Mouse (Mus musculus) neural tube, embryonic 11.5 days (tissue): ENCODE measurements at regions not wholly inside any gene's neighbourhood (a gene's known extent, or its start where the extent isn't known, plus 50 kb on each side); places are given as distances from the start of the nearest gene placed in this dataset.

ENCODE experiments used
- ATAC-seq: fragments of 200-750 bp; cut with Nextera tagmentation; 2 replicates; pipeline ENCODE4 v1.8.0; 2017; ENCODE audit warnings: moderate number of reproducible peaks, mild to moderate bottlenecking, moderate TSS enrichment, moderate library complexity; ENCODE audit not compliant: insufficient read depth, low FRiP score, low TSS enrichment
- DNase-seq: peaks from one replicate; pipeline ENCODE4 v3.0.0-alpha.2; 2015; ENCODE audit warnings: low spot score
- H3K27ac ChIP-seq: fragments of 300-500 bp; sonication (generic); 2 replicates; pipeline ENCODE4 v1.5.1; 2014; ENCODE audit warnings: low read depth, mild to moderate bottlenecking, low read length
- H3K27me3 ChIP-seq: fragments of 300-500 bp; sonication (generic); 2 replicates; pipeline ENCODE4 v1.6.1; 2014; ENCODE audit warnings: mild to moderate bottlenecking, low read length, mixed read lengths; ENCODE audit not compliant: control insufficient read depth, insufficient read depth
- H3K36me3 ChIP-seq: fragments of 300-500 bp; sonication (generic); 2 replicates; pipeline ENCODE4 v1.6.1; 2014; ENCODE audit warnings: mild to moderate bottlenecking, low read length, moderate library complexity, mixed read lengths; ENCODE audit not compliant: control insufficient read depth, insufficient read depth
- H3K4me1 ChIP-seq: fragments of 300-500 bp; sonication (generic); 2 replicates; pipeline ENCODE4 v1.6.1; 2014; ENCODE audit warnings: low read length, mixed read lengths; ENCODE audit not compliant: control insufficient read depth, insufficient read depth
- H3K4me2 ChIP-seq: fragments of 300-500 bp; sonication (generic); 2 replicates; pipeline ENCODE4 v1.6.1; 2014; ENCODE audit warnings: low read depth, mild to moderate bottlenecking, moderate library complexity
- H3K4me3 ChIP-seq: fragments of 300-500 bp; sonication (generic); 2 replicates; pipeline ENCODE4 v1.5.1; 2014; ENCODE audit warnings: low read depth, low read length
- H3K9ac ChIP-seq: fragments of 300-500 bp; sonication (generic); 2 replicates; pipeline ENCODE4 v1.6.1; 2014; ENCODE audit warnings: mild to moderate bottlenecking, low read length
- H3K9me3 ChIP-seq: fragments of 300-500 bp; sonication (generic); 2 replicates; pipeline ENCODE4 v1.6.1; 2016; ENCODE audit warnings: low read length; ENCODE audit not compliant: control insufficient read depth
- WGBS: fragments of 180-500 bp; shearing (Covaris S2); extraction: QIAGEN DNeasy Blood & Tissue Kit; methylation state at CpG from one replicate; pipeline ENCODE4 v1.1.7; 2014; 5-methylcytosine and 5-hydroxymethylcytosine counted together

GRCm38 (mm10) chr14:31910809-31911208 lies 80.4 kb upstream of the Ankrd28 start:
- H3K27ac ChIP-seq, result no peak overlapping the region
- DNase-seq (no peak), ATAC-seq (no peak)
- H3K27me3 ChIP-seq, result no peaks in the 10 kb centered on the region
- H3K4me1 ChIP-seq, result no peaks in the 10 kb centered on the region
- no peak overlapping the region for H3K9ac ChIP-seq
- H3K4me3 ChIP-seq, result no peak overlapping the region
- H3K9me3 ChIP-seq, result no peaks in the 10 kb centered on the region
- WGBS, result 92% methylated on average over 2 of the region's 2 CpGs
- no peaks in the 10 kb centered on the region for H3K36me3 ChIP-seq
- no peak overlapping the region for H3K4me2 ChIP-seq

GRCm38 (mm10) chr14:31918461-31918860 lies 88.0 kb upstream of the Ankrd28 start:
- 93% methylated on average over 4 of the region's 4 CpGs for WGBS
- Histone ChIP-seq H3K27ac (no peak overlapping the region), H3K4me1 (no peaks in the 10 kb centered on the region), H3K4me2 (no peak overlapping the region), H3K9ac (no peak overlapping the region), H3K36me3 (no peaks in the 10 kb centered on the region), H3K4me3 (no peak overlapping the region), H3K9me3 (no peaks in the 10 kb centered on the region; the same call in 1 of the 2 replicates), H3K27me3 (no peaks in the 10 kb centered on the region)
- no peak for ATAC-seq
- DNase-seq, result no peak

DNA sequence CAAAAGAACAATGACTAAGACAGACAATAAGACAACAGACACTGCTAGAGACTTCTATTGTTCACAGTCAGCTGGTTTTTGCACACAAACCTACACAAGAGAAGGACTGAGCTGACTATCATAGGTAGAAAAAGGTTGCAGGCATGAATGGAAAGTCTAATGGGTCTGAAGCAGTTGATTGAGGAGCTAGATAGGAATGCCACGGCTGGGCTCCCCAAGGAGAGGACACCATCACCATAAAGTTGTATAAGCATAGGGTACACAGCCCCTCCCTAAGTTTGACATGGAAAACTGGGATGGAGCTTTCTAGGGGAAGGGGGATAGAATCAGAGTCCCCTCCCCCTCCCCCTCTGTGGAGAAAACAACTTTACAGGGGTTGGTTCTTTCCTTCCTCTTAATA lies 88.5 kb upstream of the Ankrd28 start:
- no peaks in the 10 kb centered on the region; the same call in 1 of the 2 replicates for H3K9me3 ChIP-seq
- no peaks in the 10 kb centered on the region for H3K36me3 ChIP-seq
- 91% methylated on average over 1 of the region's 1 CpGs for WGBS
- no peak overlapping the region for H3K4me2 ChIP-seq
- no peaks in the 10 kb centered on the region for H3K4me1 ChIP-seq
- no peak overlapping the region for H3K4me3 ChIP-seq
- ATAC-seq (no peak), DNase-seq (no peak)
- H3K27ac ChIP-seq, result no peak overlapping the region
- H3K9ac ChIP-seq, result no peak overlapping the region
- no peaks in the 10 kb centered on the region for H3K27me3 ChIP-seq

GRCm38 (mm10) chr14:31929161-31929707 lies 98.8 kb upstream of the Ankrd28 start:
- ATAC-seq (no peak), DNase-seq (no peak)
- no peak overlapping the region for H3K27ac ChIP-seq
- no peaks in the 10 kb centered on the region for H3K4me1 ChIP-seq
- H3K36me3 ChIP-seq, result no peaks in the 10 kb centered on the region
- no peak overlapping the region for H3K9ac ChIP-seq
- WGBS, result 50% methylated on average over 12 of the region's 12 CpGs
- H3K4me3 ChIP-seq, result no peak overlapping the region
- no peaks in the 10 kb centered on the region for H3K9me3 ChIP-seq
- no peak overlapping the region for H3K4me2 ChIP-seq
- no peaks in the 10 kb centered on the region for H3K27me3 ChIP-seq

GRCm38 (mm10) chr14:31930367-31930766 lies 98.4 kb upstream of the Galnt15 start:
- Histone ChIP-seq H3K27me3 (no peaks in the 10 kb centered on the region), H3K27ac (no peak overlapping the region), H3K36me3 (no peaks in the 10 kb centered on the region), H3K9ac (no peak overlapping the region), H3K4me3 (no peak overlapping the region), H3K4me2 (no peak overlapping the region), H3K9me3 (no peaks in the 10 kb centered on the region), H3K4me1 (no peaks in the 10 kb centered on the region)
- DNase-seq (no peak), ATAC-seq (no peak)
- 80% methylated on average over 9 of the region's 9 CpGs for WGBS

GRCm38 (mm10) chr14:31931971-31932370 lies 96.8 kb upstream of the Galnt15 start:
- Histone ChIP-seq H3K9me3 (no peaks in the 10 kb centered on the region), H3K4me1 (no peaks in the 10 kb centered on the region), H3K4me2 (no peak overlapping the region), H3K36me3 (no peaks in the 10 kb centered on the region), H3K27me3 (no peaks in the 10 kb centered on the region), H3K4me3 (no peak overlapping the region), H3K9ac (no peak overlapping the region), H3K27ac (no peak overlapping the region)
- DNase-seq, result no peak
- ATAC-seq, result no peak
- 85% methylated on average over 5 of the region's 5 CpGs for WGBS

- Histone ChIP-seq H3K27ac (peak overlapping the region; percentile 87), H3K9ac (peak overlapping the region; percentile 64), H3K4me1 (no peaks in the 10 kb centered on the region), H3K4me3 (peak overlapping the region; percentile 36), H3K36me3 (no peaks in the 10 kb centered on the region), H3K4me2 (peak overlapping the region; percentile 56), H3K27me3 (no peaks in the 10 kb centered on the region), H3K9me3 (no peaks in the 10 kb centered on the region)
- peak; percentile 46 for ATAC-seq
- peak; percentile 63 for DNase-seq
- 0% methylated on average over 9 of the region's 9 CpGs for WGBS
These were observed 95.3 kb upstream of the Galnt15 start for GRCm38 (mm10) chr14:31933441-31933840.

DNA sequence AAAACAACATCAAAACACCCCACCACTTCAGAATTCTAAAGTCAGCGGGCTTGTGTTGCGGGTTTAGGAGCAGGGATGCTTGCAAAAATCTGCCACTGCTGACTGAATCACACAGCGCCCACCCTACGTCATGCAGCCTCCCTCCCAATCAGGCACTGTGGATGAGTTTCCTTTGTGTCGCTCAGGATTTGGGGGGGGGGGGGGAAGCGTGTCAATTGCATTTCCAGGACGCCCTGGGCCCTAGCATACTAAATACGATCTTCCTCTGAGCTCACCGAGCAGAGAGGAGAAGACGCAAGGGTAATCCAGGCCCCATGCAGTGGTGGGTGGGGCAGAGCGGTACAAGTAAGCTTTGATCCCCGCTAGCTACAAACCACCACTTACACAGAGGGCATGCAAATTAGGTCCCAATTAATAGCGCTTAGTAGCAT lies 94.9 kb upstream of the Galnt15 start:
- ATAC-seq (peak; percentile 97), DNase-seq (peak; percentile 85)
- no peaks in the 10 kb centered on the region for H3K27me3 ChIP-seq
- H3K36me3 ChIP-seq, result no peaks in the 10 kb centered on the region
- H3K4me1 ChIP-seq, result no peaks in the 10 kb centered on the region
- peak overlapping the region; percentile 36 for H3K4me3 ChIP-seq
- H3K4me2 ChIP-seq, result peak overlapping the region; percentile 56
- peak overlapping the region; percentile 87 for H3K27ac ChIP-seq
- WGBS, result under 1% methylated on average over 13 of the region's 13 CpGs
- no peaks in the 10 kb centered on the region for H3K9me3 ChIP-seq
- peak overlapping the region; percentile 64 for H3K9ac ChIP-seq

DNA sequence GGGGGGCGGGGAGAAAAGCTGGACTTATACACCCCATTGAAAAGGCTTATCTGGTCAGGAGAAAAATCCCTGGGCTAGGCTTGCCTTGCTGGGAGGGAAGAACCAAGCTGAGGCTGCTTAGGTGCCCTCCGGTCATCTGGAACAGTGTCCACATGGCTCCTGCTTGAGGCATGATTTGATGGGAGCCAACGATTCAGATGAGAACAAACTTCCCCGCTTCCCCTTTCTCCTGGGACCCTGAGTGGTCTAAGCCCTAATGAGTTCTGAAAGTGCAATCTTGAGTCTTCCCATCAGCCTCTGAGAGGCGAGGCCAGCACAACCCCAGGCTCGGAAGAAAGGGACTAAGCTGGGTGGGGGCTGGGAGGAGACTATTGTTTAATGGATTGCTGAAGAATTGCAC lies 94.5 kb upstream of the Galnt15 start:
- WGBS, result 2% methylated on average over 5 of the region's 6 CpGs
- DNase-seq (peak; percentile 69), ATAC-seq (peak; percentile 69)
- Histone ChIP-seq H3K4me1 (no peaks in the 10 kb centered on the region), H3K27ac (peak overlapping the region; percentile 87), H3K9ac (peak overlapping the region; percentile 64), H3K27me3 (no peaks in the 10 kb centered on the region), H3K4me3 (peak overlapping the region; percentile 36), H3K4me2 (peak overlapping the region; percentile 56), H3K9me3 (no peaks in the 10 kb centered on the region), H3K36me3 (no peaks in the 10 kb centered on the region)
